Mouse (Mus musculus) liver, embryonic 15.5 days (tissue): ENCODE results near the gene Mmp19. TPM values are rescaled to one million over a fixed set of nuclear protein-coding genes. Genes with fewer than 3 reads are reported as not detected.

ENCODE experiments used
- ATAC-seq: fragments of 200-750 bp; cut with Nextera tagmentation; 2 replicates; pipeline ENCODE4 v1.8.0; 2017; ENCODE audit warnings: moderate number of reproducible peaks, mild to moderate bottlenecking, moderate library complexity; ENCODE audit not compliant: insufficient read depth
- H3K27ac ChIP-seq: fragments of 300-500 bp; sonication (generic); replicated peaks from 2 replicates; pipeline ENCODE4 v1.5.1; 2015; ENCODE audit warnings: mild to moderate bottlenecking, inconsistent platforms
- H3K27me3 ChIP-seq: fragments of 300-500 bp; sonication (generic); 2 replicates; pipeline ENCODE4 v1.6.1; 2015; ENCODE audit warnings: mild to moderate bottlenecking, inconsistent platforms
- H3K36me3 ChIP-seq: fragments of 300-500 bp; sonication (generic); replicated peaks from 2 replicates; pipeline ENCODE4 v1.6.1; 2015; ENCODE audit warnings: moderate library complexity, mild to moderate bottlenecking, inconsistent platforms
- H3K4me1 ChIP-seq: fragments of 300-500 bp; sonication (generic); replicated peaks from 2 replicates; pipeline ENCODE4 v1.6.1; 2015; ENCODE audit warnings: inconsistent platforms
- H3K4me2 ChIP-seq: fragments of 300-500 bp; sonication (generic); 2 replicates; pipeline ENCODE4 v1.6.1; 2015; ENCODE audit warnings: moderate library complexity, mild to moderate bottlenecking, inconsistent platforms
- H3K4me3 ChIP-seq: fragments of 300-500 bp; sonication (generic); replicated peaks from 2 replicates; pipeline ENCODE4 v1.5.1; 2015; ENCODE audit warnings: mild to moderate bottlenecking, inconsistent platforms
- H3K9ac ChIP-seq: fragments of 300-500 bp; sonication (generic); 2 replicates; pipeline ENCODE4 v1.6.1; 2015; ENCODE audit warnings: moderate library complexity, mild to moderate bottlenecking, inconsistent platforms
- H3K9me3 ChIP-seq: fragments of 300-500 bp; sonication (generic); replicated peaks from 2 replicates; pipeline ENCODE4 v1.6.1; 2016; ENCODE audit warnings: inconsistent platforms
- WGBS: fragments of 180-500 bp; shearing (Covaris S2); methylation state at CpG from one replicate; pipeline ENCODE4 v1.1.7; 2015; ENCODE audit warnings: mixed read lengths; ENCODE audit not compliant: insufficient replicate concordance; 5-methylcytosine and 5-hydroxymethylcytosine counted together
- polyA plus RNA-seq: library from polyadenylated mRNA; unstranded; fragments of >200 nt; fragmentation: Nextera tagmentation; extraction: Ambion mirVana; gene quantifications from 2 replicates; pipeline ENCODE4 v1.2.1, GENCODE M21; 2015

Gene Mmp19
- polyA plus RNA-seq, 1 experiment from 2014 or later = 10.5 TPM

DNA sequence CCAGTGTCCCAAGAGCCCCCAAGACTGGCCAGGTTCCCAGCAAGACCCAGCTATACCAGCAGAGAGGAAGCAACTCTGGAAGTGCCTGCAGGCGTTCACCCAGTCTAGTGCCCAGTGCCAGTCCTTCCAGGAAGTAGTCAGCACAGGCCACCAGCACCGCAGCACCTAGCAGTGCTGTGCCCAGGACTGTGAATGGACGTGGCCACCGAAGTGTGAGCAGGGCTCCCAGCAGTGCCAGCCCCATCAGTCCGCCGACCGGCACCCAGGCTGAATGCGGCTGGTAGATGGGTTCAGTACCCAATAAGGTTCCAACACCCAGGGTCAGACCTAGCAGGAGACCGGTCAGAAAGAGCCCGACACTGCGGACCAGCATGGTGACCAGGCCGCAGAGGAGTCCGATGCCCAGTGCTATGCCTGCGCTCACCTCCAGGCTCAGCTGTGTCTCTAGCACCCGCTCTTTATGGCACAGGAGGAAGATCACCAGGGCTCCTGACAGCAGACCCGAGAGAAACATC is 11.3 kb downstream of the Mmp19 start:
- H3K9ac ChIP-seq = no peak overlapping the region
- peaks cover 26% of the 10 kb centered on the region for H3K27me3 ChIP-seq
- ATAC-seq = no peak
- no peak overlapping the region for H3K4me3 ChIP-seq
- no peak overlapping the region for H3K4me2 ChIP-seq
- no peaks in the 10 kb centered on the region for H3K9me3 ChIP-seq
- H3K36me3 ChIP-seq = no peaks in the 10 kb centered on the region; the same call in 1 of the 2 replicates
- 77% methylated on average over 16 of the region's 16 CpGs for WGBS
- no peak overlapping the region for H3K27ac ChIP-seq
- peaks cover 35% of the 10 kb centered on the region for H3K4me1 ChIP-seq

DNA sequence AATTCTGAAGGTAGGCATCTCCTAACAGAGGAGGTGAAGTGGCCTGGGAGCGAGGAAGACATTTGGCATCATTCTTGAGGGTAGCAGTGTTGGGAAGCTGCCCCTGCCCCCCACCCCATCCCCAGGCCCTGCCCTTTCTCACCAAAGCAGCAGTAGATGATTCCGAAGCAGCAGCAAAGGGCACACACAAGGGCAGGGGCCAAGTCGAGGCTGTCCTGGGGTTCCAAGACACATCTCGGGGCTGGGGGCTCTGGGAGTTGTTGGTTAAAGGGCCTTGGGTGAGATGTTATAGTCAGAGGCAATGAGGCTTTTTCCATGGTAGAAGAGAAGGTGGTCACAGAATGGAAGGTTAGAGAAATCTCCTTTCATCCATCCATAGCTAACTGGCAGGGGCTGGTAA is 12.2 kb downstream of the Mmp19 start:
- Histone ChIP-seq H3K4me3 (no peak overlapping the region), H3K36me3 (peaks cover 2% of the 10 kb centered on the region; the same call in 1 of the 2 replicates), H3K9ac (no peak overlapping the region), H3K27ac (no peak overlapping the region), H3K9me3 (no peaks in the 10 kb centered on the region), H3K27me3 (peaks cover 26% of the 10 kb centered on the region), H3K4me1 (peaks cover 44% of the 10 kb centered on the region), H3K4me2 (peak overlapping the region; percentile 97)
- WGBS = 56% methylated on average over 4 of the region's 4 CpGs
- no peak for ATAC-seq

DNA sequence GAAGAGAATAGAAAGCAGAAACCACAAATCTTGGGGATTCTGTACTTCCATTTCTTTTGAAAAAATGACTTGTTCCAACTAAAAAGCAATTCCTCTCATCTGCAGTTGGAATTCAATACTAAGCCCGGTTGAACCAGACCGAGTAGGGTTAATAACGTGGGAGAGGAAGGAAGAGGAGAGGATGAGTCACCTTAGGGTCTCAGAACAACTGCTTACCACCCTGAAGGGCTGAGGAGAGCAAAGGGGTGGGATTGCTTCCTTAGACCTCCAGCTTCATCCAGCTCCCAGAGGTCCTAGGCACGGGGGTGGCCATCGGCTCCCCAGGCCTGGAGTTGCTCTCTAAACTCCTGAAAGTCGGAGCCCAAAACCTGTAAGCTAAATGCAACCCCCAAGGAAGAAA is 12.7 kb downstream of the Mmp19 start:
- Histone ChIP-seq H3K4me2 (peak overlapping the region; percentile 97), H3K27ac (peak overlapping the region; percentile 24; the same call in 1 of the 2 replicates), H3K9ac (no peak overlapping the region), H3K4me1 (peaks cover 48% of the 10 kb centered on the region), H3K9me3 (no peaks in the 10 kb centered on the region), H3K27me3 (peaks cover 26% of the 10 kb centered on the region), H3K36me3 (peaks cover 6% of the 10 kb centered on the region), H3K4me3 (peak overlapping the region; percentile 78)
- WGBS = 11% methylated on average over 6 of the region's 6 CpGs
- ATAC-seq = no peak

- peak within 1 kb of the TSS; percentile 80 for H3K9ac ChIP-seq
- H3K4me3 ChIP-seq = peak within 1 kb of the TSS; percentile 78
- H3K36me3 ChIP-seq = peaks cover 10% of the 10 kb centered on the region
- peaks cover 26% of the 10 kb centered on the region for H3K27me3 ChIP-seq
- 2% methylated on average over 14 of the region's 14 CpGs for WGBS
- peak within 1 kb of the TSS; percentile 97 for H3K4me2 ChIP-seq
- peak within 1 kb of the TSS; percentile 90 for H3K27ac ChIP-seq
- ATAC-seq = no peak
- no peaks in the 10 kb centered on the region for H3K9me3 ChIP-seq
- H3K4me1 ChIP-seq = peaks cover 52% of the 10 kb centered on the region
These were observed 13.1 kb downstream of the Mmp19 start, which contains the start of gene Dnajc14 for GRCm38 (mm10) chr10:128803771-128804270. Gene Dnajc14, plus strand, starts transcription at chr10:128804062.

GRCm38 (mm10) chr10:128804271-128805091 is 13.8 kb downstream of the Mmp19 start, which contains the start of gene Tmem198b:
Gene Tmem198b, minus strand, starts transcription at chr10:128804370.
- peak within 1 kb of the TSS; percentile 78 for H3K4me3 ChIP-seq
- H3K36me3 ChIP-seq = peaks cover 14% of the 10 kb centered on the region
- WGBS = under 1% methylated on average over 28 of the region's 28 CpGs
- peak; percentile 40 for ATAC-seq
- peaks cover 26% of the 10 kb centered on the region for H3K27me3 ChIP-seq
- no peaks in the 10 kb centered on the region for H3K9me3 ChIP-seq
- H3K27ac ChIP-seq = peak within 1 kb of the TSS; percentile 90
- peak within 1 kb of the TSS; percentile 80 for H3K9ac ChIP-seq
- H3K4me2 ChIP-seq = peak within 1 kb of the TSS; percentile 97
- peaks cover 58% of the 10 kb centered on the region for H3K4me1 ChIP-seq

DNA sequence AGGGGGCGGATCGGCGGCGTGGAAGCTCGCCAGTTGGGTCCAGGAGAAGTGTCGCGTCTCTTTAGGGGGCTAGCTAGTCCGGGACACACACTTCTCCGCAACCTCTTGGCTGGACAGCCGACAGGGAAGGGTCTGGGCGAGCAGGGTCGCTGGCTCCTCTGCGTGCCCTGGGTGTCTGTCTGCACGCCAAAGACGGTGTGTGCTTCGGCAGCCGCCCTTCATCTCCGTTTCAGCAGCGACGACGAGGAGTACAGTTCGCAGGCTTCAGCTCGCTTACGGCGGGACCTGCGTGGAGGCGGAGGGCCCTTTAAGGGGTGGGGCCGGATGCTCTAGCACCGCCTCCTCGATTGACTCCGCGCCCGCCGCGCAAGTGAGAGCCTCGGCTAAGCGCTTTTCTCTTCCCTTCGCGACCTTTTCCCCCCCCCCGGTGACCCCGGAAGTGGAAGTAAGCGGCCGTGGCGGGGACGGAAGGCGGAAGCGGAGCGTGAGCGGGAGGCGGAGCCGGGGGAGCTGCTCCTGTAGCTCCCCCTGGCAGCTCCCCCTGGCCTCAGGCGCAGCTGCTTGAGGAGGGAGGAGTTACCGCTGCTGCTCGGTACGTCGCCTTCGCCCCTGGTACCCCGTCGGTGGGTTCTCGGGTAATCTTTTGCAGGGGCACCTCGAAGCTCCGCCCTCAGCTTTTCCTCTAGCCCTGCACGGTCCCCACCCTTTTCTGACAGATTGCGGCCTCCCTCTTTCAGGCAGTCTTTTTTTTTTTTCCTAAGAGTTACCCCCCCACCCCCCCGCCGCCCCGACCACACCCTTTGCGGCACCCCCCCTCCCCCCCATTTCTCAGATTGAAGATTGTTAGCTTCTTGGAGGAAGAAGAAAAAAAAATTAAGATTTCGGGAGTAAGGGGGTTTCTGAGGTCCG is 14.6 kb downstream of the Mmp19 start:
- Histone ChIP-seq H3K4me3 (peak overlapping the region; percentile 78), H3K27me3 (peaks cover 26% of the 10 kb centered on the region), H3K9me3 (no peaks in the 10 kb centered on the region), H3K4me2 (peak overlapping the region; percentile 97), H3K36me3 (peaks cover 17% of the 10 kb centered on the region), H3K9ac (peak overlapping the region; percentile 80), H3K27ac (peak overlapping the region; percentile 90), H3K4me1 (peaks cover 60% of the 10 kb centered on the region)
- under 1% methylated on average over 68 of the region's 70 CpGs for WGBS
- peak; percentile 96 for ATAC-seq

- 56% methylated on average over 6 of the region's 6 CpGs for WGBS
- Histone ChIP-seq H3K4me1 (peaks cover 60% of the 10 kb centered on the region), H3K27ac (peak overlapping the region; percentile 90)
These were observed 15.4 kb downstream of the Mmp19 start for GRCm38 (mm10) chr10:128806086-128806485.

GRCm38 (mm10) chr10:128807018-128807417 is 16.3 kb downstream of the Mmp19 start:
- H3K4me1 ChIP-seq = peaks cover 60% of the 10 kb centered on the region
- no peak for ATAC-seq
- peak overlapping the region; percentile 80; the same call in 1 of the 2 replicates for H3K9ac ChIP-seq
- peak overlapping the region; percentile 97 for H3K4me2 ChIP-seq
- H3K36me3 ChIP-seq = peaks cover 17% of the 10 kb centered on the region
- H3K4me3 ChIP-seq = peak overlapping the region; percentile 78
- H3K27ac ChIP-seq = no peak overlapping the region
- no peaks in the 10 kb centered on the region for H3K9me3 ChIP-seq
- H3K27me3 ChIP-seq = peaks cover 21% of the 10 kb centered on the region
- 80% methylated on average over 8 of the region's 8 CpGs for WGBS

More at GRCm38 (mm10) chr10:128806086-128806485, 15.4 kb downstream of the Mmp19 start:
- H3K9ac ChIP-seq = peak overlapping the region; percentile 80
- H3K36me3 ChIP-seq = peaks cover 17% of the 10 kb centered on the region
- peak overlapping the region; percentile 97 for H3K4me2 ChIP-seq
- H3K9me3 ChIP-seq = no peaks in the 10 kb centered on the region
- peak overlapping the region; percentile 78 for H3K4me3 ChIP-seq
- peaks cover 26% of the 10 kb centered on the region for H3K27me3 ChIP-seq
- ATAC-seq = no peak

DNA sequence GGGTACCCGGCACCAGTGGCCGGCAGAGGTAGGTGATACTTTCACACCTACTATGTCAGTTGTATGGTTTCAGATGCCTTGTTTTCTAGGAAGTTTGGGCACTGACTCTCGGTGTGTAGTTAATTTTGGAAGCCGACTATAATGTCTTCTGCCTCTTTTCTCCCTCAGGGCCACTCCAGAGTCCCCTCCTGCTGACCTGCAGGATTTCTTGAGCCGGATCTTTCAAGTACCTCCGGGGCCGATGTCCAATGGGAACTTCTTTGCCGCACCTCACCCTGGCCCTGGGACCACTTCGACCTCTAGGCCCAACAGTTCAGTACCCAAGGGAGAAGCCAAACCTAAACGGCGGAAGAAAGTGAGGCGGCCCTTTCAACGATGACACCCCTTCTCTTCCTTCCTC is 26.3 kb downstream of the Mmp19 start, which contains the start of gene Sarnp:
TSS of gene Sarnp (plus strand) at position 301 of the 400 bp plus-strand sequence.
- Histone ChIP-seq H3K4me2 (no peak within 1 kb of the TSS), H3K36me3 (peaks cover 63% of the 10 kb centered on the region), H3K27ac (no peak within 1 kb of the TSS), H3K4me3 (no peak within 1 kb of the TSS), H3K9me3 (no peaks in the 10 kb centered on the region), H3K27me3 (no peaks in the 10 kb centered on the region), H3K4me1 (peaks cover 16% of the 10 kb centered on the region), H3K9ac (no peak within 1 kb of the TSS)
- ATAC-seq = no peak
- 76% methylated on average over 13 of the region's 13 CpGs for WGBS

DNA sequence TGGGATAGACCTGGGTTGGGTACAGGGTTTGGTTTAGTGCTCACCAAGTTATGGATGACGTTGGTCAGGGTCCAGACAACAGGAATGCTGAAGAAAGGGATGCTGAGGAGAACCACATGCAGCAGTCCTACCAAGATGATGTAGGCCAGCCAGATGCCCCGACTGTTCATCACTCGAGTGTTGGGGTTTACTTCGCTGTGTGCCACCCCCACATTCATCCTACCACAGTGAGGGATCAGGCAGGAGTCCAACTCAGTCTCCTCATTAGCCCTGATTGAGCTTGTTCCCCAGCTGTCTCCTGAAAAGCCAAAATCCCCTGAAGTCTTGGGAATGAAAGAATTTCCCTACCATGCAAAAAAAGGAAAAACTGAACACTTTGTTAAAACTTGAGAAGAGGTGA is 29.5 kb downstream of the Mmp19 start:
- Histone ChIP-seq H3K4me1 (peaks cover 31% of the 10 kb centered on the region), H3K27ac (no peak overlapping the region), H3K36me3 (peaks cover 53% of the 10 kb centered on the region), H3K9me3 (no peaks in the 10 kb centered on the region), H3K4me3 (peak overlapping the region; percentile 91), H3K27me3 (no peaks in the 10 kb centered on the region), H3K9ac (no peak overlapping the region), H3K4me2 (peak overlapping the region; percentile 80)
- 74% methylated on average over 4 of the region's 4 CpGs for WGBS
- ATAC-seq = no peak
